Mouse (Mus musculus): ENCODE data around the gene Simc1. TPM values are rescaled to one million over a fixed set of nuclear protein-coding genes. Genes with fewer than 3 reads are reported as not detected.

The Simc1 gene
- total RNA-seq, 2 experiments from 2014 or later: 4.0 to 22.0 TPM

DNA sequence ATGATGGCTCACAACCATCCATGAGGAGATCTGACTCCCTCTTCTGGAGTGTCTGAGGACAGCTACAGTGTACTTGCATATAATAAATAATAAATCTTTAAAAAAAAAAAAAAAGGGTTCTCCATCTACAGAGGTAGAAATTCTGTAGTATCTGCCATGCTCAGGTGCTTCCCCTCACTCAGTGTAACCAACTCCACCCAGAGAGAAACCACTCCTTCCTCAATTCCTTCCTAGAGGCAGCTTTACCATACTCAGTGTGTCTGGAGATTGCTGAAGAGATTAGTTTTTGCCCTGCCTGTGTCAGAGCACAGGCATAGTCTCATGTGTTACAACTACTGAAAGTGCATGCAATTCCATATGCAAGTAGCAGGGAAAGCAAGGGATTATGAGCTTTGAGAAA, 28.6 kb downstream of the Simc1 start:
- ATAC-seq (replicated peaks; ENCODE audit: poor library complexity): no peak

DNA sequence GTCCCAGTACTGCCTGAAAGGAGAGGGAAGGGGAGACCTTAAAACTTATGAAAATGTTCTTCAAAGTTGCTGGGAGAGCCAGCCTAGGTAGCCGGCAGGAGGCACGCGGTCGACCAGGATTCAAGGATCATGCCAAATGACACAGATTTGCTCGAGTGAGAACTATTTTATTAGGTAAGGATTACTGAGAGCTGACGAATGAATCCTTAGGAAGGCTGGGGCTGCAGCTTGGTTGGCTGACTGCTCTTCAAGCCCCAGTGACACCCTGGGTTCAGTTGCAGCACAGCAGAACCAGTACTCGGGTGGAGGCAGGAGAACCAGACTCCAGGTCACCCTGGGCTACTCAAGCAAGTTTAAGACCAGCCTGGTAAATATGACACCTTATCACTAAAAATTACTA, 44.5 kb downstream of the Simc1 start:
- ATAC-seq (replicated peaks; ENCODE audit: poor library complexity): no peak

DNA sequence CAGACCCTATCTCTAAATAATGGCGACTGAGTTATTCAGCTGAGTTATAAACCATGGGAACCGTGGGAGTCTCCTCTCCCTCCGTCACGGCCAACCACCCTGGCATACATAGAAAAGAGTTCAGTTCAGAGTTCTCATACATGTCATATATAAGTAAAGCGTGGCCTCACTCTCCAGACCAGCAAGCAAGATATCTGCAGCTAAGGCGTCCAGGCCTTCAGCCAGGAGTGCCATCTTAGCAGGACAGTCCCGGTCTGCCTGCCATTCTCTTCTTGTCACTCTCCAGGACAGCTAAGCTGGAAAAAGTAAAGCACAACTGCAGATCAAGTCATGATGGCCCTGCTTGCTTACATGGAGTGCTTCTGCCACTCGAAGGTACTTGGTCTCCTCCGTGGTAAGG, 52.6 kb downstream of the Simc1 start:
- no peak for ATAC-seq (replicated peaks; ENCODE audit: poor library complexity)

DNA sequence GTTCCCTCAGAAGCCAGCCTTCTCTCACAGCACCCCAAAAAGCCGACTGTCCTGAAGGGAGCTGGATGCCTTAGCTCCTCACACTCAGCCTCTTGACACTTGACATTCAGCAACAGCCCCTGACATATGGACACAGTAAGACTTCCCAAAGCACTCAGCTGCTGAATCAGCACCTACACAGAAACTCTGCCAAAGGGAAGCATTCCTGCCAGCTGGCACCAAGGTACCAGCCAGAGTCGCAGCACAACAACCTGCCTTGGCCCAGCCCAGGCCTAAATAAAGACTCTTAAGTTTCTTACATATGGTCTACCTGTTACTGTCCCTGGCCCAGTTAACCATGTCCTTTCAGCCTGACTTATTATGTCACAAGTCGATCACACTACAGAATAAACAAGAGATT, 53.2 kb downstream of the Simc1 start:
- no peak for ATAC-seq (replicated peaks; ENCODE audit: poor library complexity)

DNA sequence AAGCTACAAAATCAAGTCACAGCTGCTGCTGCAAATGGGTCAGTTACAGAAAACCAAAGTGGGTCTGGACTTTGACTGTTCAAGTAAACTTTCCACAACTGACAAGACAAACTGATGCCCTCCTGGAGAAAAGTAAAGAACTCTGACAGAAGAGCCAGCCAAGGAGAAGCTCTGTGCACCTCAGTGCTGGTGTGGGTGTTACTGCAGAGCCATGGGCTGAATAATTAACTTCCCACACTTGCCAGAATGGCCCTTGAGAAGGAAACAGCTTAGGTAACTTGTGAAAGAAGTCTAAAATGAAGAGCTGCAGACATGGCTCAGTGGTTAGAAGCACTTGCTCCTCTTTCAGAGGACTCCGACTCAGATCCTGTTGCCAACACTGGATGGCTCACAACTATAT, 54.1 kb downstream of the Simc1 start:
- ATAC-seq (replicated peaks; ENCODE audit: poor library complexity): no peak

DNA sequence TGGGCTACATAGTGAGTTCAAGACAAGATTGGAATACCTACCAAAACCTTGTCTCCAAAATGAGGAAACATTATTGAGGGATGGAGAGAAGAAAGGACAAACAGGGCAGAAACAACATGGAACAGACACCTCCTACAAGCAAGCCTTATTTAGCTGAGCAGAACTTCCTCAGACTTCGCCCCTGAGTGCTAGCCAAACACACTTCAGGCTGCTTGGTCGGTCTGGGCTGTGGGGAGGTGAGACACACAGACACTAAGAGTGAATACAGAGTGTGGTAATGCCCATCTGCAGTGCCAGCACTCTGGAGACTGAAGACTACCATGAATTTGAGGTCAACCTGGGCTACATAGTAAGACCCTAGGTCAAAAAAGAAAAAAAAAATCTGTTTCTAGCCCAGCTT, 56.1 kb downstream of the Simc1 start:
- no peak for ATAC-seq (replicated peaks; ENCODE audit: poor library complexity)

DNA sequence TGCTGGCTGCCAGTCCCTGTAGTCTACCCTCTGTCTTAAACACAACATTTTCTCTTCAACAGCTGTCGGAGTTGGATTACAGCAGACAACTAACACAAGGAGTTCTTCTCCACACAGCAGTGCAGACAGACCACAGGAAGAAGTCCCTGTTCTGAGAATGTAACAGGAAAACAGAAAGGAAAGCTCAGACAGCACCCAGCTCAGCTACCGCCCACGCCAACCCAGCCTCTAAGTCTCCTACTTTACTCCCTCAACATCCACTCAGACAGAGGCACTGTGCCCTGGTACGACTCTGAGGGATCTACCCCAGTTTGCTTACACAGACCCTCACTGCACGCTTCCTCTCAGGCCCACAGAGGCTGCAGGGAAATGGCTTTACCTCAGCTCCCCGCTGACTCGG, 57.0 kb downstream of the Simc1 start:
- ATAC-seq (replicated peaks; ENCODE audit: poor library complexity): no peak

DNA sequence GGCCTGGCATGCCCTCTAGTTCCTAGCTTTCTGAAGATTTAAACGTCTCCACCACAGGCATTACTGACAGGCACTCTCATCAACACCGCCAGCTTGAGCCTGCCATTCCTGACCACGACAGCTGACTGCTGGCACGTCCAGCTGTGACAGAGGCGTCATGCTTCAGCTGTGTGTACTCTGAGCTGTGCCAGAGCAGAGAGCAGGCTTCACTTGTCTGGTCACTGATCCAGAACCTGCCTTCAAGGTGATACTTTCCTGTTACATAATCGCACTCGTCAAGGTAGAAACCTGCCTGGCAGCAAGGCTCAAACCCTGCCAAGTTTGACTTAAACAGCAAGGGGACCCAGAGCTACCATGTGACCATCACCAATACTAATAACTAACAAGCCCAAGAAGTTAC, 59.0 kb downstream of the Simc1 start:
- no peak for ATAC-seq (replicated peaks; ENCODE audit: poor library complexity)

DNA sequence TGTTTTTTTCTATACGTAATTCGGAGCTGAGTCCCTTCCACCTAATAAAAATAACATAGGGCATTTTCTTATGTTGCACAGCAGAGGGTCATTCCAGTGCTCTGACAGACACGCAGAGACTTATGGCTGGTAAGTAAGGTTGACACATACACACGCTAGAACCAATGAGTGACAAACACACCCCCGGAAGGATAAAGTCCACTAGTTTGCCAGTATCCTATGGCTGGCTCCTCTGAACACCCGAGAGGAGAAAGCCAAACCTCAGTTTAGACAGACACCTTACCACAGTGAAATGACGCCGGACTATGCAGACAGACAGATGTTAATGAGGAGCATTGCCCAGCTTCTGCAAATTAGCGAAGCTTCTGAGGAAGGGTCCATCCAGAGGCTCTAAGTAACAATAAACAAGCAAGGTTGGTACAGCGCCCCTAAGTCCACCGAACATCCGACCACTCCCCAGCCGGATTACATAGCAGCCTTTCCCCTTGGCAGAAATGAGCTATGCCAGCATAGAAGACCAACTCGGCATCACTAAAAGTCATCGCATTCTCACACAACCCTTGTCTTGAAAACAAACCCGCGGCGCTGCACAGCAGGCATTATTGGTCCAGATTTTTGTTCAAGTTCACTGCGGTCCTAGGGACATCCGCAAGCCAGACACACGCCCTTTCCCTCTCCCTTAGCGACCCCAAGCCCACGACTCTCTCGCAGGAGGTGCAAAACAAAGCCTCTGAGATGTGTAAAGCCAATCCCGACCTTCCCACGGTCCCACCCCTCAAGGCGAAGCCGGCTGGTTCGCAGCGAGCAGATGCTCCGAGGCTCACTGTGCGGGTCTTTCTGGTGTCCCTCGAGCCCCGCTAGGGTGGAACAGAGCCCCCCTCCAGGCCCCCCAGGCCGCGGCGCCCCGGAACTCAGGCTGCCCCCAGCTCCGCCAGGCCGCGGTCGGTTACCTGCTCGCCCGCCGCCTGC, 60.9 kb downstream of the Simc1 start:
- ATAC-seq (replicated peaks; ENCODE audit: poor library complexity): no peak

DNA sequence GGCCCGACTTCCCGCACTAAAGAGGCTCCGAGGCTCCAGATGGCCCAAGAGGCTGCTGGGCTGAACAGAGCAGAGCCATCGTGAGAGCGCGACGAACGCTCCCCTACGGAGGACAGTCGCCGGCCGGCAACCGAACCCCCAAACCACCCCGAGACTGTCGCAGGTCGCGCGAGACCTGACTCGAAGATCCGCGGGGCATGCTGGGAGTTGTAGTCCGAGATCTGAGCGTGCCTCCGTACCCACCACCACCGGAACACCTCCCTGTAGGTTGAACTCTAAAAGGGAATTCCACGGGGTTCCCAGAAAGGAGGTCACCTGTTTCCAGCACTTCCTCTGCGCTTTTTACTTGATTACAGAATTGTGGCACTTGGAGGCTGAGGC, 61.6 kb downstream of the Simc1 start, which contains the start of gene 4833439L19Rik:
4833439L19Rik (minus strand) TSS at position 235 of the 381 bp plus-strand sequence.
- peak; percentile 96 for ATAC-seq (replicated peaks; ENCODE audit: poor library complexity)

DNA sequence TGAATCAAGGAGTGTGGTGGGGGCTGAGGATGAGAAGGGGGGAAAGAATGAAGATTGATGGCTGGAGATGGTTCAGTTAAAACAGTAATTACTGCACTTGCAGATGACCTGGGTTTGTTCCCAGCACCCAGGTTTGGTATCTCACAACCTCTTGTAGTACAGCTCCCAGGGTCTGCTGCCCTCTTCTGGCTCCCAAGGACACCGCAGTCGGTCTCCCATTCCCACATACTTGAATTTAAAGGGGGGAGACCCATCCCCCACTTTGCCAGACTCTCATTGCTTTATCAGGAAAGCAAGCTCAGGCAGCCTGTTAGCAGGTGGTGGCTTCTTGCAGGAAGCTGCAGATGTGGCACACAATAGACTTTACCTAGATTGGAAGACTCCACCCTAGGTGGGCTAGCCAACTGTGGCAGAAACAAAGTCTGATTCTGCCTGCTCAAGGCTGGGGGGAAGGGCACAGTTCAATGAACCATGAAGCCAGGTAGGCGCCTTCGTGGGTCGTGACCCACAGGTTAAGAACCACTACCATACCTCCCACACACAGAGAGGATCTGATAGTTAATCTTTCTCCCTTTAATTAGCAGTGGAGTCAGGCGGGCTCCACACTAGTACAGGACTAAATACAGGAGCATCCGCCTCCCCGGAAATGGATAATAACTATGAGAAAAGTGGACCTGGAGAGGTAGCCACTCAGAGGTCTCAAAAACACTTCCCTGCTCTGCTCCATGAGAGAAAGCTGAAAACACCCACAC, 62.2 kb downstream of the Simc1 start:
- peak; percentile 61 for ATAC-seq (replicated peaks; ENCODE audit: poor library complexity)

DNA sequence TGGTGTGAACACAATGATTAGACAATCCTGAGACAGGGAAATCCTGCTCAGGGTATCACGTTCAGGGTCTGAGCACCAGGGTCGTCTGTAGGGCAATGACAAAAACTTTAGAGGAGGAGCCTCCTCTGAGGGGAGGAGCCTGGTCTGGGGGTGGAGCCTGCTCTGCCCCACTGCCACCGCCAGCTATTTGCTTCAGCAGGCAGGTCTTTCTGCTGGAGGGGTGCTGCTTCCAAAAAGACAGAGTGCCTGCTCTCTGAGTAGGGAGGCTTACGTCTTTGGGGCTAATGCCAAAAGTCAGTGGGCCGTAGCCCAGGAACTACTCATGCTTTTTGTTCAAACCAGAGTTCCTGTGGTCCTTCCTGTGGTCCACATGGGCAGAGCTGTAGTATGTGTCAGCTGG, 64.8 kb downstream of the Simc1 start:
- peak; percentile 47 for ATAC-seq (replicated peaks; ENCODE audit: poor library complexity)

DNA sequence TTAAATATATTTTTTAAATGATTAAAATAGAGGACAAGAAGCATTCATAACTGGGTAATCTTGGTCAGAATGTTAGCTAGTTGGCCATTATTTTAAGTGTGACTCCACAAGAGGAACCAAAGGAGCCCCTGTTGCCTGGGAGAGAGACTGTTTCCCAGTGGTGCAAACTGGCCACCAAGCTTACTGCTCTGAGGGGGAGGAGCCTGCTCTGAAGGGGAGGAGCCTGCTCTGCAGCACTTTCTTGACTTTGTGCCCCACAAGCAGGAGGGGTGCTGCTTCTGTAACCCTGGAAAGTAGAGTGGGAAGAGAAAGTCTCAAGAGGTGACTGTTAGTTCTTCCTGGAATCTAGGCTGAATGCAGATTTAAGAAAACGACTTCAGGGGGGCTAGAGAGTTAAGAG, 65.7 kb downstream of the Simc1 start:
- ATAC-seq (replicated peaks; ENCODE audit: poor library complexity): peak; percentile 32

DNA sequence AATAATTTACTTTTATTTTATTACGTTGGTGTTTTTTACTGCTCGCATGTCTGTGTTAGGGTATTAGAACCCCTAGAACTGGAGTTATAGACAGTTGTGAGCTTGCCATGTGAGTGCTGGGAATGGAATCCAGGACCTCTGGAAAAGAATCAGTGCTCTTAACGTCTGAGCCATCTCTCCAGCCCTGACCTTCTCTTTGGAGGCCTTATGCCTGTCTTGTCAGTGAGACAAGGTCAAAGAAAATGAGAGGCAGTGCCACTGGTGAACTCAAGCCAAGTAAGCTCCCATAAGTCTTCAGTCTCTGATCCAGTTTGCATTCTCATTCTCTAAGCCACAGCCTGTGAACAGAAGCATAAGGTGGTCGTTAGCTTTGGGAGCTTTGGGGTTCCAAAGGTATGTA, 67.2 kb downstream of the Simc1 start:
- no peak for ATAC-seq (replicated peaks; ENCODE audit: poor library complexity)

DNA sequence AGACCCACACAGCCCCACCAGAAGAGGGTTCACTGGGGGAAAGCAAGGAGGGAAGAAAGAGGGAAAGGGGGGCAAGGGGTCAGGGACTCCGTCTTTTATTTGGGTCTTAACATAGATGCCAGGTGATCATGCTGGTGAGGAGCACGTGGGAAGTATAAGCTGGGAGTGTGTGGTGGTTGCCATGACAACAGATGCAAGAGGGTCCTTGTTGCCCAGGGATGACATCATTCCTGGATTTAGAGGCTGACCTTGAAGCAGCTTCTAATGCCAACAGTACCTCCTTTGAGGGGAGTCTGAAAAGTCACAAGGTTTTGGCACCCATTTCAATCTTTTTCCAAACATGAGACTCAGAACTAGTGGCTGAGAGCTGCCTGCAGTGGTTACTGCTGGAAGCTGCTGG, 68.1 kb downstream of the Simc1 start:
- ATAC-seq (replicated peaks; ENCODE audit: poor library complexity): no peak

DNA sequence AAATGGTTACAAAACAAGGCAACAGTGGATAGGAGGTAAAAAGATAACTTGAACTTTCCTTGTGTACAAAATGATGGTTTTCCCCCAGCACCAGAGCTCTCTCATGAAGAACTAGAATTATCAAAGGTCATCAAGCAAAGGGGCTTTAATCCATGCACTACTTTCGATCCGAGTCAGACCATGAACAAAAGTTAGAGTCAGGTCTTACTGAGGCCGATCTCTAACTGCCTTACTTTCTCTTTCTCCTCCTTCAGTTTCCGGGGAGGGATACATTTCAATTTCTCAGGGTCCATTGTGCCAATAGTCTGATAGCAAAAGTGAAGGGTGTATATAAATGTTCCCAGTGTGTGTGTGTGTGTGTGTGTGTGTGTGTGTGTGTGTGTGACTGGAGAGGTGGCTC, 69.0 kb downstream of the Simc1 start:
- no peak for ATAC-seq (replicated peaks; ENCODE audit: poor library complexity)

DNA sequence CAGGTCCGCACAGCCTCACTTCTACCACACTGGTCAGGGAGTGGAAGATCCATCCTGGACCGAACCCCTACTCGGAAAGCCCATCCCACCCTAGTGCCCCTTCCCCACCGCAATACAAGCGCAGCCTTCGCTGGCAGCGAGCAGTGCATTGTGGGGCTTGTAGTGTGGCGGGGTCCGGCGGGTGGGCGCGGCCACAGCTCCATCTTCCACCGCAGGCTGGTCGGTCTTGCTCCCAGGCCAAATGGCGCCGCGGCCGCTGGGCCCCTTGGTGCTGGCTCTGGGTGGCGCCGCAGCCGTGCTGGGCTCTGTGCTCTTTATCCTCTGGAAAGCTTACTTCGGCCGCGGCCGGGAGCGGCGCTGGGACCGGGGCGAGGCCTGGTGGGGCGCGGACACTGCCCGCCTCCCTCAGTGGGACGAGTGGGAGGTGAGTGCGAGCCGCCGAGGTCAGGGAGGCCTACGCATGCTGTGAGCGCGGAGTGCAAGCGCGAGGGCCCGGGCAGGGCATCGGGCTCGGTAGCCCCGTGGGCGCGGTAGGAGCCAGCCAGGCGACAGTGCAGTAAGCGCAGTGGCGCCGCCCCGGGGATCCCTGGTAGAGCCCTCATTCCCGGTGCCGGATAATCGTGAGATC, 71.4 kb downstream of the Simc1 start, which contains the start of gene Arl10:
Arl10 (plus strand) TSS at position 162 of the 628 bp plus-strand sequence.
- ATAC-seq (replicated peaks; ENCODE audit: poor library complexity): peak; percentile 61

DNA sequence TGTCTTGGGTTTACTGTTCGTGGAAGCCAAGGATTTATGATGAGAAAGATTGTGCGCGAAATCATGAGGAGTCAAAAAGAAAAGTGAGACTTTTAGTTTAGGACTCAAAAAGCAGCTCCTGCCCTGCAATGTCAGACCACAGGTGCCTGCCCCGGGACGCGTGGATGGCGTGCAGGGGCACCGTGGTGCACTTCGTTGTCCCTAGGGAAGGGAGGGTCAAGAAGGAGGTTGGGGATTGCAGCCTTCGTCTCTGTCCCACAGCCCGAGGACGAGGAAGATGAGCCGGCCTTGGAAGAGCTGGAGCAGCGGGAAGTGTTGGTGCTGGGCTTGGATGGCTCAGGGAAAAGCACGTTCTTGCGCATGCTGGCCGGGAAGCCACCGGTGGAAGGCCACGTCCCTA, 71.9 kb downstream of the Simc1 start:
- no peak for ATAC-seq (replicated peaks; ENCODE audit: poor library complexity)

DNA sequence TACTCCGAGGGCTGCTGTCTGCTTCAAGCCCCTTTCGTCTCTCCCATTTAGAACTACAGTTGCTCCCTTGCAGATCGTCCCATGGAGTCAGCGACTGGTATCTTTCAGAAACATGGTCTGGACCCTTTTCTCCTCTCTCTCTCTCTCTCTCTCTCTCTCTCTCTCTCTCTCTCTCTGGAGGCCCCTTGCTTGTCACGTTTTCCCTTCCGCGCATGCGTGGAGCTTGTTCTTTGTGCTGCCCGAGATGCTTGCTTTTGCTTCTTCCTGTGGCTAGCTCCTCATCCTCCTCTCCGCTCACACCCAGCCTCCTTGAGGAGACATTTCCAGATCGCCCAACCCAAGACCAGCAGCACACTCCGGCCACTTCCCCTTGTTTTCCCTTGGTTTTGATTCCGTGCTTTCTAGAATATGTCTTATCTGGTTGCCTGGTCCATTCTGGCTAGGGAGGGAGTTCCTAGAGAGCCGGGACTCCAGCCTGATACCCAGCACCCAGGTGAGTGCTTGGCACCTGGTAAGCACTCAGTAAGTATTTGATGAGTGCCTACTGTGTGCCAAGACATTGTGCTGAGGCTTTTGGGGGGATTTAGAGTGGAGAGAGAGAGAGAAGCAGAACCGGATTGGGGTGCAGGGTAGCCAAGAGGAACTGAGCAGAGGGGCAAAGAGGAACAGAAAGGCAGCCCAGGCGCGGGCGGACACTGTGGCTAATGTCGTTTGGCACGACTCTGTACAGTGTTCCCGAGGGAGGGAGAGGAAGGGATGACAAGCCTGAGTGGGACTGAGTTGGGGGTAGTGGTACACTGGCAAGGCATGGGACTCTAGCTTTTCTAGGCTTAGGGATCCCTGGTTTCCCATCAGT, 74.3 kb downstream of the Simc1 start:
- ATAC-seq (replicated peaks; ENCODE audit: poor library complexity): peak; percentile 76

DNA sequence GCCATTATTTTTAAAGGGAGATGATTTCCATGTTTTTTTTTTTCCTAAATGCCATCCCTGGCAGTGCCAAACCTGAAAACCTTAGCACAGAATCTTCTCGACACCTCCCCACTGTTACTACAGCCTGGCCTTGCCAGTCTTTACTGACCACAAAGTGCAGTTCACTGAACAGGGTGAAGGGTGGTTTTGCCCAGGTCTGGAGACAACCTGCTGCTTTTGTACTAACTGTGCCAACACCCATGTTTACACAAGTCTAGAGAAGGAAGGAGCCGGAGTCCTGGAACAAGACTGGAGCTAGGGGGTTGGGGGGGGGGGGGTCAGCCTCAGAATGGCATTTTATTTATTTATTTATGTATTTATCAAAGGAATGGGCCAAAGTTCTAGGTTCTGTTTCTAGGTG, 77.8 kb downstream of the Simc1 start:
- no peak for ATAC-seq (replicated peaks; ENCODE audit: poor library complexity)

DNA sequence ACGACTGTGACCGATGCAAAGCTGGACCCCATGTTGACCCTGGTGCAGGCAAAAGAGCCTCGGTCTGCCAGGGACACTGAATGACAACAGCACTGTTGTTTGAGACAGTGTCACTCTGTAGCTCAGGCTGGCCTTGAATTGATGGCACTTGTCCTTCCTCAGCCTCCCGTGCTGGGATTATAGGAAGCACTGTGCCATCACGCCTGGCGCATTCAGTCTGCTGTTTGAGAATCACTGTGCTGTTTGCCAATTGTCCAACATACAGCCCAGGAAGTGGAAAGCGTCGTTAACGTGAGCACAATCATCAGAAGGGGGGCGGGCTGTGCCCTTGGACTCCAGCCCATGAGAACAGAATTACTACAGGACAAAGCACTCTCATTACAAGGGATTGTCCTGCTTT, 78.5 kb downstream of the Simc1 start:
- ATAC-seq (replicated peaks; ENCODE audit: poor library complexity): no peak
